Mouse (Mus musculus): ENCODE results near the gene Pigl. TPM values are rescaled to one million over a fixed set of nuclear protein-coding genes. Genes with fewer than 3 reads are reported as not detected.

The Pigl gene
- polyA plus RNA-seq, 1 experiment from 2014 or later = 3.5 TPM

- Histone ChIP-seq H3K27ac (ENCODE audit: low read length) (no peak overlapping the region), H3K27me3 (ENCODE audit: control insufficient read depth, insufficient read depth, low read depth, low read length) (no peaks in the 10 kb centered on the region), H3K9me3 (replicated peaks; ENCODE audit: control insufficient read depth, low read length) (no peaks in the 10 kb centered on the region), H3K4me2 (ENCODE audit: low read depth, low read length) (no peak overlapping the region), H3K9ac (ENCODE audit: low read depth, low read length) (no peak overlapping the region), H3K4me3 (ENCODE audit: low read depth, low read length) (no peak overlapping the region), H3K36me3 (ENCODE audit: control insufficient read depth, insufficient read depth) (no peaks in the 10 kb centered on the region), H3K4me1 (ENCODE audit: control insufficient read depth, low read depth, low read length) (no peaks in the 10 kb centered on the region)
- 68% methylated on average over 5 of the region's 5 CpGs for WGBS (ENCODE audit: insufficient replicate concordance)
- ATAC-seq (ENCODE audit: low read depth) = no peak
Measured at GRCm38 (mm10) chr11:62479581-62479980, 21.3 kb downstream of the Pigl start.

GRCm38 (mm10) chr11:62486949-62487348 lies 28.7 kb downstream of the Pigl start:
- H3K4me2 ChIP-seq (ENCODE audit: low read depth, low read length) = no peak overlapping the region; the same call in 1 of the 2 replicates
- H3K27ac ChIP-seq (ENCODE audit: low read length) = no peak overlapping the region
- H3K27me3 ChIP-seq (ENCODE audit: control insufficient read depth, insufficient read depth, low read depth, low read length) = no peaks in the 10 kb centered on the region
- peaks cover 10% of the 10 kb centered on the region for H3K4me1 ChIP-seq (ENCODE audit: control insufficient read depth, low read depth, low read length)
- no peaks in the 10 kb centered on the region for H3K36me3 ChIP-seq (ENCODE audit: control insufficient read depth, insufficient read depth)
- no peak; the same call in 1 of the 2 replicates for ATAC-seq (ENCODE audit: low read depth)
- H3K9me3 ChIP-seq (replicated peaks; ENCODE audit: control insufficient read depth, low read length) = no peaks in the 10 kb centered on the region
- H3K9ac ChIP-seq (ENCODE audit: low read depth, low read length) = no peak overlapping the region
- H3K4me3 ChIP-seq (ENCODE audit: low read depth, low read length) = no peak overlapping the region
- WGBS (ENCODE audit: insufficient replicate concordance) = 34% methylated on average over 1 of the region's 1 CpGs

GRCm38 (mm10) chr11:62487540-62488350 lies 29.5 kb downstream of the Pigl start:
- Histone ChIP-seq H3K4me1 (ENCODE audit: control insufficient read depth, low read depth, low read length) (peaks cover 10% of the 10 kb centered on the region), H3K9ac (ENCODE audit: low read depth, low read length) (no peak overlapping the region)
- no peak for ATAC-seq (ENCODE audit: low read depth)

GRCm38 (mm10) chr11:62493701-62494100 lies 35.4 kb downstream of the Pigl start:
- Histone ChIP-seq H3K4me3 (ENCODE audit: low read depth, low read length) (no peak overlapping the region), H3K27me3 (ENCODE audit: control insufficient read depth, insufficient read depth, low read depth, low read length) (no peaks in the 10 kb centered on the region), H3K36me3 (ENCODE audit: control insufficient read depth, insufficient read depth) (no peaks in the 10 kb centered on the region), H3K9ac (ENCODE audit: low read depth, low read length) (no peak overlapping the region), H3K9me3 (replicated peaks; ENCODE audit: control insufficient read depth, low read length) (no peaks in the 10 kb centered on the region), H3K4me1 (ENCODE audit: control insufficient read depth, low read depth, low read length) (peaks cover 9% of the 10 kb centered on the region), H3K27ac (ENCODE audit: low read length) (no peak overlapping the region), H3K4me2 (ENCODE audit: low read depth, low read length) (no peak overlapping the region)
- 88% methylated on average over 6 of the region's 6 CpGs for WGBS (ENCODE audit: insufficient replicate concordance)
- ATAC-seq (ENCODE audit: low read depth) = no peak

More at GRCm38 (mm10) chr11:62487540-62488350, 29.5 kb downstream of the Pigl start:
- Histone ChIP-seq H3K27me3 (ENCODE audit: control insufficient read depth, insufficient read depth, low read depth, low read length) (no peaks in the 10 kb centered on the region), H3K4me2 (ENCODE audit: low read depth, low read length) (no peak overlapping the region), H3K27ac (ENCODE audit: low read length) (no peak overlapping the region), H3K9me3 (replicated peaks; ENCODE audit: control insufficient read depth, low read length) (no peaks in the 10 kb centered on the region), H3K36me3 (ENCODE audit: control insufficient read depth, insufficient read depth) (no peaks in the 10 kb centered on the region), H3K4me3 (ENCODE audit: low read depth, low read length) (no peak overlapping the region)
- WGBS (ENCODE audit: insufficient replicate concordance) = 86% methylated on average over 10 of the region's 10 CpGs

- Histone ChIP-seq H3K9me3 (replicated peaks; ENCODE audit: control insufficient read depth, low read length) (no peaks in the 10 kb centered on the region), H3K4me1 (ENCODE audit: control insufficient read depth, low read depth, low read length) (peaks cover 9% of the 10 kb centered on the region), H3K36me3 (ENCODE audit: control insufficient read depth, insufficient read depth) (no peaks in the 10 kb centered on the region), H3K27me3 (ENCODE audit: control insufficient read depth, insufficient read depth, low read depth, low read length) (no peaks in the 10 kb centered on the region), H3K9ac (ENCODE audit: low read depth, low read length) (no peak overlapping the region), H3K4me3 (ENCODE audit: low read depth, low read length) (no peak overlapping the region), H3K4me2 (ENCODE audit: low read depth, low read length) (no peak overlapping the region), H3K27ac (ENCODE audit: low read length) (peak overlapping the region; percentile 52; the same call in 1 of the 2 replicates)
- 17% methylated on average over 6 of the region's 6 CpGs for WGBS (ENCODE audit: insufficient replicate concordance)
- peak; percentile 68 for ATAC-seq (ENCODE audit: low read depth)
Measured at GRCm38 (mm10) chr11:62494754-62495275, 36.6 kb downstream of the Pigl start.

- peak overlapping the region; percentile 52; the same call in 1 of the 2 replicates for H3K27ac ChIP-seq (ENCODE audit: low read length)
- ATAC-seq (ENCODE audit: low read depth) = peak; percentile 44; the same call in 1 of the 2 replicates
- no peak overlapping the region for H3K4me3 ChIP-seq (ENCODE audit: low read depth, low read length)
- H3K9ac ChIP-seq (ENCODE audit: low read depth, low read length) = no peak overlapping the region
- H3K27me3 ChIP-seq (ENCODE audit: control insufficient read depth, insufficient read depth, low read depth, low read length) = no peaks in the 10 kb centered on the region
- WGBS (ENCODE audit: insufficient replicate concordance) = 56% methylated on average over 10 of the region's 10 CpGs
- no peaks in the 10 kb centered on the region for H3K36me3 ChIP-seq (ENCODE audit: control insufficient read depth, insufficient read depth)
- H3K4me1 ChIP-seq (ENCODE audit: control insufficient read depth, low read depth, low read length) = peaks cover 9% of the 10 kb centered on the region
- no peak overlapping the region for H3K4me2 ChIP-seq (ENCODE audit: low read depth, low read length)
- H3K9me3 ChIP-seq (replicated peaks; ENCODE audit: control insufficient read depth, low read length) = no peaks in the 10 kb centered on the region
Measured at GRCm38 (mm10) chr11:62495276-62495801, 37.1 kb downstream of the Pigl start.

GRCm38 (mm10) chr11:62496151-62496715 lies 38.0 kb downstream of the Pigl start:
- no peaks in the 10 kb centered on the region for H3K27me3 ChIP-seq (ENCODE audit: control insufficient read depth, insufficient read depth, low read depth, low read length)
- H3K4me2 ChIP-seq (ENCODE audit: low read depth, low read length) = no peak overlapping the region
- H3K27ac ChIP-seq (ENCODE audit: low read length) = no peak overlapping the region
- 30% methylated on average over 5 of the region's 5 CpGs for WGBS (ENCODE audit: insufficient replicate concordance)
- no peaks in the 10 kb centered on the region for H3K9me3 ChIP-seq (replicated peaks; ENCODE audit: control insufficient read depth, low read length)
- peaks cover 9% of the 10 kb centered on the region for H3K4me1 ChIP-seq (ENCODE audit: control insufficient read depth, low read depth, low read length)
- H3K9ac ChIP-seq (ENCODE audit: low read depth, low read length) = no peak overlapping the region
- no peaks in the 10 kb centered on the region for H3K36me3 ChIP-seq (ENCODE audit: control insufficient read depth, insufficient read depth)
- H3K4me3 ChIP-seq (ENCODE audit: low read depth, low read length) = no peak overlapping the region
- ATAC-seq (ENCODE audit: low read depth) = no peak

- Histone ChIP-seq H3K36me3 (ENCODE audit: control insufficient read depth, insufficient read depth) (no peaks in the 10 kb centered on the region), H3K4me3 (ENCODE audit: low read depth, low read length) (no peak overlapping the region), H3K9ac (ENCODE audit: low read depth, low read length) (no peak overlapping the region), H3K27ac (ENCODE audit: low read length) (no peak overlapping the region), H3K4me1 (ENCODE audit: control insufficient read depth, low read depth, low read length) (peaks cover 9% of the 10 kb centered on the region), H3K4me2 (ENCODE audit: low read depth, low read length) (no peak overlapping the region), H3K9me3 (replicated peaks; ENCODE audit: control insufficient read depth, low read length) (no peaks in the 10 kb centered on the region), H3K27me3 (ENCODE audit: control insufficient read depth, insufficient read depth, low read depth, low read length) (no peaks in the 10 kb centered on the region)
- no peak for ATAC-seq (ENCODE audit: low read depth)
- 46% methylated on average over 3 of the region's 3 CpGs for WGBS (ENCODE audit: insufficient replicate concordance)
Measured at GRCm38 (mm10) chr11:62497181-62497580, 38.9 kb downstream of the Pigl start.

GRCm38 (mm10) chr11:62498802-62499201 lies 40.5 kb downstream of the Pigl start:
- ATAC-seq (ENCODE audit: low read depth) = no peak
- H3K27me3 ChIP-seq (ENCODE audit: control insufficient read depth, insufficient read depth, low read depth, low read length) = no peaks in the 10 kb centered on the region
- WGBS (ENCODE audit: insufficient replicate concordance) = 83% methylated on average over 2 of the region's 2 CpGs

More at GRCm38 (mm10) chr11:62498802-62499201, 40.5 kb downstream of the Pigl start:
- Histone ChIP-seq H3K4me2 (ENCODE audit: low read depth, low read length) (no peak overlapping the region), H3K4me1 (ENCODE audit: control insufficient read depth, low read depth, low read length) (peaks cover 9% of the 10 kb centered on the region), H3K9me3 (replicated peaks; ENCODE audit: control insufficient read depth, low read length) (no peaks in the 10 kb centered on the region), H3K9ac (ENCODE audit: low read depth, low read length) (no peak overlapping the region), H3K4me3 (ENCODE audit: low read depth, low read length) (no peak overlapping the region), H3K27ac (ENCODE audit: low read length) (no peak overlapping the region), H3K36me3 (ENCODE audit: control insufficient read depth, insufficient read depth) (no peaks in the 10 kb centered on the region)

All from liver, embryonic 16.5 days (tissue).